Mouse (Mus musculus): Measurements from ENCODE around the gene Drg2. TPM values are rescaled to one million over a fixed set of nuclear protein-coding genes. Genes with fewer than 3 reads are reported as not detected.
A peak's percentile ranks its signal among the peaks of the same experiment; 100 is the strongest.

Drg2 gene
- total RNA-seq, 2 experiments from 2014 or later = 28.6 to 32.0 TPM

GRCm38 (mm10) chr11:60457973-60458372 is 3.6 kb downstream of the Drg2 start:
- intact Hi-C loops (cut with DNase I) = loop anchor here (5.0 kb wide), 1 partner anchor 79 kb away; the partner anchor contains the start of gene Alkbh5

GRCm38 (mm10) chr11:60465943-60466380 is 11.6 kb downstream of the Drg2 start:
- intact Hi-C loops (cut with DNase I) = no loop called here
- peak in 1 of 2 experiments; percentile 39 for DNase-seq

More at GRCm38 (mm10) chr11:60457973-60458372, 3.6 kb downstream of the Drg2 start:
- no peak for DNase-seq

GRCm38 (mm10) chr11:60469039-60469438 is 14.6 kb downstream of the Drg2 start, which contains the start of gene Myo15:
TSS of gene Myo15 (plus strand) at chr11:60469339.
- intact Hi-C loops (cut with DNase I) = no loop called here
- no peak for DNase-seq

- intact Hi-C loops (cut with DNase I) = no loop called here
- no peak for DNase-seq
Observed at GRCm38 (mm10) chr11:60470743-60471142, 16.4 kb downstream of the Drg2 start.

- intact Hi-C loops (cut with DNase I) = no loop called here
- no peak for DNase-seq
Observed at GRCm38 (mm10) chr11:60474534-60474933, 20.1 kb downstream of the Drg2 start.

- intact Hi-C loops (cut with DNase I) = no loop called here
- no peak for DNase-seq
Observed at GRCm38 (mm10) chr11:60475668-60476362, 21.4 kb downstream of the Drg2 start.

GRCm38 (mm10) chr11:60478121-60478520 is 23.7 kb downstream of the Drg2 start:
- intact Hi-C loops (cut with DNase I) = no loop called here
- DNase-seq = no peak

- intact Hi-C loops (cut with DNase I) = no loop called here
- no peak for DNase-seq
Observed at GRCm38 (mm10) chr11:60486267-60486666, 31.9 kb downstream of the Drg2 start.

GRCm38 (mm10) chr11:60492726-60493125 is 38.3 kb downstream of the Drg2 start:
- DNase-seq = no peak
- intact Hi-C loops (cut with DNase I) = no loop called here

GRCm38 (mm10) chr11:60495692-60496091 is 41.3 kb downstream of the Drg2 start:
- no peak for DNase-seq
- intact Hi-C loops (cut with DNase I) = no loop called here

- no peak for DNase-seq
- intact Hi-C loops (cut with DNase I) = no loop called here
Observed at GRCm38 (mm10) chr11:60507281-60507680, 52.9 kb downstream of the Drg2 start.

GRCm38 (mm10) chr11:60508950-60509349 is 54.6 kb downstream of the Drg2 start:
- no peak for DNase-seq
- intact Hi-C loops (cut with DNase I) = no loop called here

GRCm38 (mm10) chr11:60509500-60509899 is 55.1 kb downstream of the Drg2 start:
- intact Hi-C loops (cut with DNase I) = no loop called here
- DNase-seq = no peak

- no peak for DNase-seq
- intact Hi-C loops (cut with DNase I) = no loop called here
Observed at GRCm38 (mm10) chr11:60511893-60512292, 57.5 kb downstream of the Drg2 start.

- no peak for DNase-seq
- intact Hi-C loops (cut with DNase I) = no loop called here
Observed at GRCm38 (mm10) chr11:60512520-60512919, 58.1 kb downstream of the Drg2 start.

GRCm38 (mm10) chr11:60514941-60515340 is 60.5 kb downstream of the Drg2 start:
- intact Hi-C loops (cut with DNase I) = no loop called here
- DNase-seq = no peak

GRCm38 (mm10) chr11:60518305-60518704 is 63.9 kb downstream of the Drg2 start:
- DNase-seq = no peak
- intact Hi-C loops (cut with DNase I) = no loop called here

Other genes starting within 250 kb of the Drg2 start
- 10 to 100 TPM; 28.9 to 39.5 TPM for gene Srebf1, start 232.0 kb upstream of the Drg2 start, total RNA-seq (2021)
- gene Tom1l2, start 101.7 kb upstream of the Drg2 start, total RNA-seq (2021) = 100 to 1,000 TPM; 101 to 113 TPM
- gene Drc3, start 101.3 kb upstream of the Drg2 start, total RNA-seq (2021) = 1 to 10 TPM; 2.4 to 2.5 TPM
- 10 to 100 TPM; 47.7 to 49.8 TPM for gene Gid4, start 37.4 kb upstream of the Drg2 start, total RNA-seq (2021)
- gene Atpaf2, start 36.1 kb upstream of the Drg2 start, total RNA-seq (2021) = 10 to 100 TPM; 40.8 to 43.9 TPM
- under 1 TPM; 0.08 to 0.11 TPM for gene Myo15, start 14.7 kb downstream of the Drg2 start, total RNA-seq (2021)
- gene Alkbh5, start 81.8 kb downstream of the Drg2 start, total RNA-seq (2021) = 10 to 100 TPM; 78.2 to 82.4 TPM
- gene Llgl1, start 245.1 kb downstream of the Drg2 start, total RNA-seq (2021) = 10 to 100 TPM; 13.6 to 13.7 TPM